Mouse (Mus musculus) kidney, adult 2 months (tissue): Measurements from ENCODE around the gene Frmpd4.

Source experiments
- CTCF ChIP-seq: fragments of 200-500 bp; conservative IDR thresholded peaks from 2 replicates; pipeline ENCODE4 v1.5.1; 2011; ENCODE audit warnings: low read depth, mild to moderate bottlenecking, control low read depth, low read length, moderate library complexity, mixed read lengths; ENCODE audit not compliant: insufficient read depth, insufficient read length
- POLR2A ChIP-seq: fragments of 200-500 bp; IDR thresholded peaks from one replicate; pipeline ENCODE4 v1.6.1; 2011; ENCODE audit warnings: low read depth, low read length, control low read depth

DNA sequence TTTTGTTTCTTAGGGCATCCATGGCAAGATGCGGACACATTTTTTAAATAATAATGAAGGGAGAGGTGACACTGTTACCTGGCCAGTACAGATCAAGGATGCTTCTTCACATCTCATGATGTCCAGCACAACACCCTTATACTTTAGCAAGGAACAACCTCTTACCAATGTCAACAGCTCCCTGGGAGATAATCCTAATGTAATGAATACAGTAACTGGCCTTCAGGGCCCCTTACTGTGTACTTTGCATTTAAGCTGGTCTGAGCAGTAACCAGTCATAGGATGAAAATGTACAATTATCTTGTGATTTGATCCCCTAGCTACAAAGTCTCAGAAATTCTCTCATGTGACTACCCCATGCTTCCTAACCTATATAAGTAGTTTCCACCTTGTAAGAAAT, 1084.8 kb downstream of the Frmpd4 start:
- no peak for TF ChIP-seq POLR2A
- TF ChIP-seq CTCF = no peak
